ENCODE assay signal across 9 mouse cellular contexts in genomic region chr4:152212091-152212505, GRCm38 (mm10). TPM values are rescaled to one million over a fixed set of nuclear protein-coding genes. Genes with fewer than 3 reads are reported as not detected.
DNase-seq lines count a peak whose midpoint lies in the region; ATAC-seq lines count a peak whose summit lies in the region.
"Had no signal": no experiment of that assay in that cellular context is flagged by ENCODE, and none has a peak within 500 bp of the region (broad histone marks: within the 10 kb centered on the region; RNA-seq: fewer than 3 reads in every experiment).

No protein-coding gene starts in this region.

- peak; percentile 29; the same call in 1 of the 2 replicates for ATAC-seq in forebrain, embryonic 15.5 days (replicated peaks)
- ATAC-seq in forebrain, embryonic 13.5 days, result no peak
- ATAC-seq in intestine, embryonic 15.5 days, result peak; percentile 35
- peak; percentile 79 for ATAC-seq in liver, embryonic 13.5 days (ENCODE audit: low read depth)
- ATAC-seq in megakaryocyte, adult 5-6 weeks (ENCODE audit: poor library complexity, severe bottlenecking), result no peak
- no peak for ATAC-seq in erythroid progenitor cell, adult 5-6 weeks (replicated peaks; ENCODE audit: low FRiP score, poor library complexity, severe bottlenecking)

- WGBS in forebrain, embryonic 15.5 days, result 66% methylated on average over 6 of the region's 6 CpGs
- 74% methylated on average over 6 of the region's 6 CpGs for WGBS in forebrain, embryonic 13.5 days
- WGBS in intestine, embryonic 15.5 days, result 61% methylated on average over 6 of the region's 6 CpGs
- 64% methylated on average over 6 of the region's 6 CpGs for WGBS in liver, embryonic 13.5 days (ENCODE audit: insufficient replicate concordance)

- peak; percentile 22 for DNase-seq in NIH3T3 (ENCODE audit: low read depth)
- DNase-seq in liver, embryonic 13.5 days, result no peak
- no peak for DNase-seq in urinary bladder, adult 18-20 months (ENCODE audit: low spot score in 2 of 2)

- H3K4me2 ChIP-seq in forebrain, embryonic 15.5 days (replicated peaks), result no peak overlapping the region
- no peak overlapping the region for H3K4me2 ChIP-seq in forebrain, embryonic 13.5 days
- H3K4me2 ChIP-seq in intestine, embryonic 15.5 days (replicated peaks), result no peak overlapping the region
- no peak overlapping the region for H3K4me2 ChIP-seq in liver, embryonic 13.5 days
- H3K4me2 ChIP-seq: hindbrain, embryonic 14.5 days had no signal

- no peak overlapping the region for H3K27ac ChIP-seq in forebrain, embryonic 15.5 days (replicated peaks)
- no peak overlapping the region for H3K27ac ChIP-seq in forebrain, embryonic 13.5 days
- H3K27ac ChIP-seq in intestine, embryonic 15.5 days, result no peak overlapping the region
- H3K27ac ChIP-seq in liver, embryonic 13.5 days, result peak overlapping the region; percentile 58; the same call in 1 of the 2 replicates
- H3K27ac ChIP-seq: hindbrain, embryonic 14.5 days had no signal

- H3K27me3 ChIP-seq in forebrain, embryonic 15.5 days, result no peaks in the 10 kb centered on the region
- peaks cover 2% of the 10 kb centered on the region; the same call in 1 of the 2 replicates for H3K27me3 ChIP-seq in forebrain, embryonic 13.5 days
- no peaks in the 10 kb centered on the region for H3K27me3 ChIP-seq in intestine, embryonic 15.5 days (replicated peaks)
- H3K27me3 ChIP-seq in liver, embryonic 13.5 days, result no peaks in the 10 kb centered on the region

- no peaks in the 10 kb centered on the region for H3K9me3 ChIP-seq in forebrain, embryonic 15.5 days
- no peaks in the 10 kb centered on the region for H3K9me3 ChIP-seq in forebrain, embryonic 13.5 days (replicated peaks)
- no peaks in the 10 kb centered on the region for H3K9me3 ChIP-seq in intestine, embryonic 15.5 days
- H3K9me3 ChIP-seq in liver, embryonic 13.5 days (replicated peaks), result no peaks in the 10 kb centered on the region

- no peak overlapping the region for H3K9ac ChIP-seq in forebrain, embryonic 15.5 days (replicated peaks)
- no peak overlapping the region for H3K9ac ChIP-seq in forebrain, embryonic 13.5 days
- no peak overlapping the region for H3K9ac ChIP-seq in intestine, embryonic 15.5 days
- H3K9ac ChIP-seq in liver, embryonic 13.5 days, result no peak overlapping the region
- H3K9ac ChIP-seq: hindbrain, embryonic 14.5 days had no signal

- H3K4me1 ChIP-seq in forebrain, embryonic 15.5 days, result peaks cover 3% of the 10 kb centered on the region
- peaks cover 4% of the 10 kb centered on the region; the same call in 1 of the 2 replicates for H3K4me1 ChIP-seq in forebrain, embryonic 13.5 days
- peaks cover 10% of the 10 kb centered on the region for H3K4me1 ChIP-seq in intestine, embryonic 15.5 days (replicated peaks)
- H3K4me1 ChIP-seq in liver, embryonic 13.5 days (replicated peaks), result peaks cover 21% of the 10 kb centered on the region

- H3K36me3 ChIP-seq in forebrain, embryonic 15.5 days, result no peaks in the 10 kb centered on the region
- no peaks in the 10 kb centered on the region for H3K36me3 ChIP-seq in forebrain, embryonic 13.5 days (ENCODE audit: poor library complexity, severe bottlenecking)
- 0 out of 2 replicates have a peak, but pooled peaks cover under 1% of the 10 kb centered on the region for H3K36me3 ChIP-seq in intestine, embryonic 15.5 days
- no peaks in the 10 kb centered on the region for H3K36me3 ChIP-seq in liver, embryonic 13.5 days

- no peak overlapping the region for H3K4me3 ChIP-seq in forebrain, embryonic 15.5 days
- H3K4me3 ChIP-seq in forebrain, embryonic 13.5 days, result no peak overlapping the region
- H3K4me3 ChIP-seq in intestine, embryonic 15.5 days (replicated peaks), result no peak overlapping the region
- H3K4me3 ChIP-seq in liver, embryonic 13.5 days (replicated peaks), result no peak overlapping the region

RNA-seq across cellular contexts. Expression of gene Acot7, which starts 34.2 kb away (rescaled TPM):
- 210 and 219 TPM in 2 replicates for polyA plus RNA-seq in forebrain, embryonic 15.5 days (2015; fragmentation: Nextera tagmentation; extraction: Ambion mirVana)
- polyA plus RNA-seq in forebrain, embryonic 13.5 days (2015; fragmentation: Nextera tagmentation; extraction: Ambion mirVana), result 126 and 135 TPM in 2 replicates
- polyA plus RNA-seq in intestine, embryonic 15.5 days (2015; fragmentation: Nextera tagmentation; extraction: Ambion mirVana), result 57.8 and 60.0 TPM in 2 replicates
- polyA plus RNA-seq in liver, embryonic 13.5 days (2015; fragmentation: Nextera tagmentation; extraction: Ambion mirVana), result 24.8 and 25.2 TPM in 2 replicates
- total RNA-seq in megakaryocyte, adult 5-6 weeks (2015), result 43.3 and 44.5 TPM in 2 replicates
- total RNA-seq in megakaryocyte, adult 5-6 weeks (2017), result 40.1 and 43.3 TPM in 2 replicates
- total RNA-seq in erythroid progenitor cell, adult 5-6 weeks (2015; ENCODE audit: low replicate concordance), result 15.1 and 30.2 TPM in 2 replicates
- 3.7 and 3.9 TPM in 2 replicates for total RNA-seq in erythroid progenitor cell, adult 5-6 weeks (2017; ENCODE audit: low replicate concordance)

RNA-seq across cellular contexts. Expression of gene Hes2, which starts 53.4 kb away (rescaled TPM):
- polyA plus RNA-seq in forebrain, embryonic 15.5 days (2015; fragmentation: Nextera tagmentation; extraction: Ambion mirVana), result not detected in 2 replicates
- not detected in 2 replicates for polyA plus RNA-seq in forebrain, embryonic 13.5 days (2015; fragmentation: Nextera tagmentation; extraction: Ambion mirVana)
- polyA plus RNA-seq in intestine, embryonic 15.5 days (2015; fragmentation: Nextera tagmentation; extraction: Ambion mirVana), result 0.30 and 0.42 TPM in 2 replicates
- 0.06 TPM in 1 of 2 replicates, not detected in the other for polyA plus RNA-seq in liver, embryonic 13.5 days (2015; fragmentation: Nextera tagmentation; extraction: Ambion mirVana)
- total RNA-seq in megakaryocyte, adult 5-6 weeks (2015), result not detected in 2 replicates
- not detected in 2 replicates for total RNA-seq in megakaryocyte, adult 5-6 weeks (2017)
- total RNA-seq in erythroid progenitor cell, adult 5-6 weeks (2015; ENCODE audit: low replicate concordance), result not detected in 2 replicates
- not detected in 2 replicates for total RNA-seq in erythroid progenitor cell, adult 5-6 weeks (2017; ENCODE audit: low replicate concordance)
- polyA plus RNA-seq: hindbrain, embryonic 14.5 days had no signal

RNA-seq across cellular contexts. Expression of gene Espn, which starts 59.9 kb away (rescaled TPM):
- polyA plus RNA-seq in forebrain, embryonic 15.5 days (2015; fragmentation: Nextera tagmentation; extraction: Ambion mirVana), result 0.09 and 0.10 TPM in 2 replicates
- polyA plus RNA-seq in forebrain, embryonic 13.5 days (2015; fragmentation: Nextera tagmentation; extraction: Ambion mirVana), result 0.10 and 0.13 TPM in 2 replicates
- 29.2 and 30.8 TPM in 2 replicates for polyA plus RNA-seq in intestine, embryonic 15.5 days (2015; fragmentation: Nextera tagmentation; extraction: Ambion mirVana)
- 1.8 and 2.1 TPM in 2 replicates for polyA plus RNA-seq in liver, embryonic 13.5 days (2015; fragmentation: Nextera tagmentation; extraction: Ambion mirVana)
- total RNA-seq in megakaryocyte, adult 5-6 weeks (2015), result 1.2 and 1.4 TPM in 2 replicates
- total RNA-seq in megakaryocyte, adult 5-6 weeks (2017), result 0.22 and 0.24 TPM in 2 replicates
- 0.72 TPM in 1 of 2 replicates, not detected in the other for total RNA-seq in erythroid progenitor cell, adult 5-6 weeks (2015; ENCODE audit: low replicate concordance)
- not detected in 2 replicates for total RNA-seq in erythroid progenitor cell, adult 5-6 weeks (2017; ENCODE audit: low replicate concordance)

Comparison
In these comparisons a context has a peak if more than half of its experiments do, and no peak if none do; other contexts are left out.
1. ATAC-seq: peak in forebrain, embryonic 15.5 days (single experiment), intestine, embryonic 15.5 days (single experiment) and liver, embryonic 13.5 days (single experiment); none in forebrain, embryonic 13.5 days (single experiment), megakaryocyte, adult 5-6 weeks (single experiment) and erythroid progenitor cell, adult 5-6 weeks (single experiment).